Mouse (Mus musculus): ENCODE measurements around the gene Spatc1l.

Spatc1l gene

DNA sequence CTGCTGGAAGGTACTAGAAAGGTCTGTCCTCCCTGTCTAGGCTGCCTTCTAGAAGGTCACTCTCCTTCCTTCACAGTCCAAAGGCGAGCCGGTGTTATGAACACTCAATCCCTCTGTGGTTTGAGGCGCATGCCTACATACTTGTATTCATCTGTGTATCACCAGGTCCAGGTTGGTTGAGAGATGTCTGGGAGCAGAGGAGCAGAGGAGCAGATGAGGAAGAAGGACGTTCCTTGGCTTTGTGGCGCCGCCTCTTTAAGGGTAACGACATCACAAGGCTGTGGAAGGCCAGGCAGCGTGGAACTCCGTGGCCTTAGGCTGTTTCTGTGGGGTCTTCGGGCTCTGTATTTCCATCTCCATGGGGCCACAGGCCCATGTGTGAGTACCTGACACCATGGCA, at the start of gene Spatc1l:
Gene Spatc1l (plus strand): TSS at position 301 of the 400 bp plus-strand sequence.
- DNase-seq, result no peak

DNA sequence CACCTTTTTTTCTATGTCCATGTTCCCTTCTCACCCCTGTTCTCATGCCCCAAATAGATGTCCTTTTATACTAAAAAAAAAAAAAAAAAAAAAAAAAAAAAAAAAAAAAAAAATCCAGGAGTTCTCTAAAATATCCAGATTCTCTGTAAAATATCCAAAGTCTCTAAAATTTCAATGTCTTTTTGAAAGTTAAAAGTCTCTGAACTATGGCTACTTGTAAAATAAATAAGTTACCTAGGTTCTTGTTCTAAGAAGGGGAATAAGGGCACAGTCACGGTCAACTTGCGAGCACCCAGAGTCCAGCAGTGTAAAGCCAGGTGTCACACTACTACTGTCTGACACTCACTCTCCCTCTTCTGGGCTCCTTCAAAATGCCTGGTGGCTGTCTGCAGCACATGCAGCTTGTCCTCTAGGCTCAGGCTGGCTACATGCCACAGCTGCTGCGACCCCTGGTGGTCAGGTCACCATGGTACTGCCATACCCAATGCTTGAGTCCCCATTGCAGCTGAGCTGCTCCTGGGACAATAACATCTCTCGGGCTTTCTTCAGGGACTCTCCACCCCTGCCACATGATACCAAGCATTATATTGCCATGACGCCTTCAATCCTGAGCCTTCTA, 49.0 kb upstream of the Spatc1l start:
- DNase-seq, result peak; percentile 93

DNA sequence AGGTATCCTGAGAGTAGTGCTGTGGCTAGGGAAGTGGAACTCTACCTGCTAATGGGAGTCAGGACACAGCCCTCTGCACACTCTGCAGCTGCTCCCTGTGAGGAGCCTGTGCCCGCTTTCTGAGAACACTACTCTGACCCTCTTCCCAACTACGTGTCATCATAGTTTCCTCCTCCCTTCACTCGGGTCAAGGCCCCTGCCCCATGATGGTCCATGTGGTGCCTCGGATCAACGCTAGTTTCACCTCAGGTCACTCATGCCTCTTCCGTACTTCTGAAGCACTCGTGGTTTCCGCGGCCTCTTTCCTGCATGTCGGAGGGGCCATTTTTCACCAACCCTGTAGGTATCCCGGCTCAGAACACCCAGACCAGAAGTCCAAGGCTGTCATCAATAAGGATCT, 31.1 kb upstream of the Spatc1l start:
- no peak for DNase-seq

DNA sequence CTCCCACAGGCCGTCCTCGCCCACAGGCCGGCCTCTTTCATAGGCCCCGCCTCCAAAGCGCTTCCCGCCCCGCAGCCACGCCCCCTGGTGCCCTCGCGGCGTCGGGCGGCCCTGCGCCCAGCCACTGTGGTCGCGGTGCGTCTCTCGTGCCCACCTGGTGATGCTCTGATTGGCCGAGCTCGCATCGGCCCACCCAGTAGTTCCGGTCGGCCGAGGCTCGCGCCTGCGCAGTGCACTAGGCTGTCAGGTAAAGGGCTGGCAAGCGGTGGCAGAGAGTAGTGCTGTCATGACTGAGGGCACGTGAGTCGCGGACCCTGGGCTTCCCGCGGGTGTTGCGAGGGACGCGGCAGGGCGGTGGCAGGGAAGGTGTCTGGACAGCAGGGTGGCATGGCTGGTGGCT, 30.7 kb upstream of the Spatc1l start, which contains the start of gene Lss:
Gene Lss (plus strand): TSS at position 214 of the 400 bp plus-strand sequence.
- peak; percentile 95 to 98 for DNase-seq

DNA sequence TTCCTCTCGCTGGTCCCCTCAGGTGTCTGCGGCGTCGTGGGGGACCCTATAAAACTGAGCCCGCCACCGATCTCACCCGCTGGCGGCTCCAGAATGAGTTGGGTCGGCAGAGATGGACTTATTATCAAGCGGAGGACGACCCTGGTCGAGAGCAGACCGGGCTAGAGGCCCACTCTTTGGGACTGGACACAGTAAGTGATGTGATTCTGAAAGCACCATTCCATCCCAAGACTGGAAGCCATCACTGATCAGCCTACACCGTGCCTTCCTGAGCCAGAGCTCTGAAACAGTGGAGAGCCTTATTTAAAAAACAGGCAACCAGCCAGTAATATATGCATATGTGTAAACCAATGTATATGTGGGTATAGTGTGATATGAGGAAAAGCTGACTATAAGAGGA, 30.2 kb upstream of the Spatc1l start:
- DNase-seq, result no peak

DNA sequence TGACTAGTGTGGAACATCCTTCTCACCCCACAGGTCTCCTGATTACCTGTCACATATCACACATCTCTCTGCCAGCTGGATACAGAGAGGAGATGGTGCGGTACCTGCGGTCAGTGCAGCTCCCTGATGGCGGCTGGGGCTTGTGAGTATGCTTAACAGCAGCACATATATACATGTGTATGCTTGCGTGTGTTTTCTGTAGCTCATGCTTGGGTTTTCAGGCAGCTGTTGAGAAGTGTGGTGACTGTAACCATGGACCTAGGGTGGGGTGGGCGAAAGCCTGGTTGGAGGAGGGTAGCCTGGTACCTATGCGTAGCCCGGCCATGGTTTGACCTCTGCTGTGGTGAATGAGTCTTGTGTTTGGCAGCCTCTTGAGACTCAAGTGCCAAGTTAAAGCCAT, 26.5 kb upstream of the Spatc1l start:
- DNase-seq, result no peak

DNA sequence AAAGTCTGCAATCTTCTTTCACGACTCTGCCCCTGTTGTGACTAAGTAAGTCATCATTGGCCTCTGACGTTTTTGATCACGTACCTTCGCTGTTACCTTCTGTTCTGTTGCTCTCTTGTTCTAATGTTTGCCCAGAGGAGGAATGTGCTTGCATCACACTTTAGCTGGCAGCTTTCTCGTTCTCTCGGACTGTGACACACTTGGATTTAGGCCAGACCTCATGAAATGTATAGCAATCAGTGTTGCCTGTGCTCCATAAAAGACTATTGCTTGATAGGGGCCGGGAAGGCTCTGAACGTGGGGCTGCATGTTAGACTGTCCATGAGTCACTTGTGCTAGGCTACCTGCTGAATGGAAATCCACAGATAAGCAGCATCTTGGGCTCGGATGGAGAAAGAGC, 24.5 kb upstream of the Spatc1l start:
- no peak for DNase-seq

DNA sequence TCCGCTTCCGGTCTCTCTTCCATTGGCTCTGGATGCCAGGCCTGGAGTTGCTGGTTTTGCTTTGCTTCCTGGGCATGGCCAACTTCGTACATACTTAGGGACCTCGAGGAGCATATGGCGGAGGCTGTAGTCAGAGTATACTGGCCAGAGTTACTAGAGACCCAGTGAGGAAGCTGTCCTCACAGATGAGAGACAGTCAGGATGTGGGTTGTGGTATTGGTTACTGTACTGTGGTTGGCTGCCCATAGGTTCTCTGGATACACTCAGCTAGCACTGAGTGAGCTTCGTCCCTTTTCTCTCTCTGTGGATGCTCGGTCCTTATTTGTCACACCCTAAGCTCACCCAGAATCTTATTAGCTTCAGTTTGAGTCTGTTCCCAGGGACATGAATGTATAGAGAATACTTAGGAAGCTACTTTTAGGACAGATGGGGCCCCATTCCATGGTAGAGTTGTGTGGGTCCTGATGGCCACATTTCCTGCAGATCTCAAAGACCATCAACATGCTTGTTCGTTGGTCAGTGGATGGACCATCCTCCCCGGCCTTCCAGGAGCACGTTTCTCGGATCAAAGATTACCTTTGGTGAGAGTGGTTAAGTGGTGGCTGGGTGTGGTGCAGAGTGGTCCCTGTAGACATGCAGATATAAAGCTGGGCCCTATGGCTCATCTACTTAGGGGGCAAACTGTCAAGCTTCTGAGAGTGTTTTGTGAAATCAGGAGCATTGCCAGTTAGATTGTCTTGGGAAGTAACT, 20.6 kb upstream of the Spatc1l start:
- no peak for DNase-seq

DNA sequence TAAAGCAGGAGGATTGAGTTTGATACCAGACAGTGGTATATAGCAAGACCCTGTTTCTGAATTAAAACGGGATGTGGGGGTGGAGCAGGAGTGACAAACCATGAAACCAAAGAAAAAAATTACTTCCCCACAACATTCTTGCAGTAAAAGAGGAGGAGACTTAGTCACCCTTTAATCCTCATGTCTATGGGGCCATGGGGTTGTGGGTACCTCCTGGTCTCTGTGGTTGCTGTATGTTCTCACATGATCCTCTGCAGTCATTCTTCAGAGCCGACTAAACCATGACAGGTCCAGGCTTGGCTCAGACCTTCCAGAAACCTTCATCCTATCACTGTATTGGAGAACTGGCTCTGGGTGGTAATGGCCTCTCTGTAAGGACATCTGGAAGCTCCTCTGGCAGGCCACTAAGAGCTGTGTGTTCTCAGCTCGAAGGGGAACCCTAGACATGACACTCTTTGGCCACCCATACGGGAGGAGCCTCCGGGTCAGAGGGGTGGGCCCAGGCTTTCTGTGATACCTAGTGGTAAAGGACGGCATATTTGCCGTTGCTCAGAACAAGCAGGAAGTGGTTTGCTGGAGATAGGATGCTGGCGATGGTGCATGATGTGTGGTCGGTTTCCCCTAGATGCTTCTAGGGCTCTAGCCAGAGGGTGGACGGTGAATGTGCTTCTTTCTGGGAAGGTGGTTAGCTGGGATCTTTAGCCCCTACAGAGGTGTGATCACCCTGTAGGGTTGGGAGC, 19.3 kb upstream of the Spatc1l start:
- DNase-seq, result no peak

DNA sequence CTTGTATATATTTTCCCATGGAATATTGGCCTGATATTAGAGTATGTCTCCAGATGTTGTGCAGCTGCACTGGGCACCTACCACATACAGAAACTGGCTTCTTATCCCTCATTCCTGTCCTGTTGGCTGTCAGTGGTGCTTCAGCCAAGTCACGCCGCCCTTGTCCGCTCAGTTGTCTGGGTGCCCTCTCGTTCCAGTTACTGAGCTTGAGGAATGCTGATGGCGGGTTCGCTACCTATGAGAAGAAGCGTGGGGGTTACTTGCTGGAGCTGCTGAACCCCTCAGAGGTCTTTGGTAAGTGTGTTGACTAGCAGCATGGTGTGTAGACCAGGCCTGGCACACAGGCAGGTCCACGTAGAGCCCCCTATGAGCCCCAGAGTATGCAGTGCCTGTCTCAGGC, 15.5 kb upstream of the Spatc1l start:
- peak; percentile 24 to 50 for DNase-seq

DNA sequence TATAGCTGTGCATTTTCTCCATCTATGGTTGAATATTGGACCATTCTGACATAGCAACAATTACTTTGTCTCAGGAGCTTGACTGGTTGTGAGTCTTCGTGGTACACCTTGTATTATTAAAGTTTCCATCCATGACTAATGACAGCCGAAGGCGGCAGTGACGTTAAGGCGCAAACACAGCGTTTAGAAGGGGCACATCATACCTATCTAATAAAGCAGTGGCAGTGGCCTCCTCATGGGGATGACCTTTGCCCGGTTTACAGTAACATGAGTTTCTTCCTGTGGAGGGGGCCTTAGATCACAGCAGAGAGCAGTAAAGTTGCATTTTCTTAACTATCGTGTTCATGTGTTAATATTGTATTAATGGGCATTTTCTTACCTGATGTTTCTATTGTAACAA, 13.9 kb upstream of the Spatc1l start:
- DNase-seq, result no peak

DNA sequence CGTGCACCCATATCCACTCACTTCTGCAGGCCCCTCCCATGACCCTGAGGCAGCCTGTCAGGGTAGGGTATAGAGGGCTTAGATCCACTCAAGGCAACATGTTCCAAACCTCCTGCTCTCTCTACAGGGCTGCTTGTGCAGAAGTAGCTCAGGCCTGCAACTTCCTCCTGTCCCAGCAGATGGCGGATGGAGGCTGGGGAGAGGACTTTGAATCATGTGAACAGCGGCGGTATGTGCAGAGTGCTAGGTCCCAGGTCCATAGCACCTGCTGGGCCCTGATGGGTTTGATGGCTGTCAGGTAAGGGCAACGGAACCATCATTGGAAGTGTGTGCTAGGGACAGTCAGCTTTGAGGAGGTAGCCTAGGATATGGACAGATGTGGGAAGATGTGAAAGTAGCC, 11.6 kb upstream of the Spatc1l start:
- peak; percentile 41 for DNase-seq

DNA sequence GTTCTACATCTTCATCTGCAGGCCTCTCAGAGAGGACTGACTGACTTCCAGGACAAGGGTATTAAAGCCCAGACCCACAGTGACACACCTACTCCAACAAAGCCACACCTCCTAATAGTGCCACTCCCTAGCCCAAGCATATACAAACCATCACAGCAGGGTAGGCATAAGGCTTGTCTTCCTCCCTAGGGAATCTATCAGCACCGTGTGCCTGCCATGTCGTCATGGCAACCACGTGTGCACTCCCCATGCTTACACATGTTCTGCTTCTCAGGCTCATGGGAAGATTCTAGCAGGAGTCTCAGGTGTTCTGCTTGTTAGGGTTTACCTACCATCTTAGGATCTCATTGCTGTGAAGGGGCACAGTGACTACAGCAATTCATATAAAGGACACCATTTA, 10.5 kb upstream of the Spatc1l start:
- no peak for DNase-seq

DNA sequence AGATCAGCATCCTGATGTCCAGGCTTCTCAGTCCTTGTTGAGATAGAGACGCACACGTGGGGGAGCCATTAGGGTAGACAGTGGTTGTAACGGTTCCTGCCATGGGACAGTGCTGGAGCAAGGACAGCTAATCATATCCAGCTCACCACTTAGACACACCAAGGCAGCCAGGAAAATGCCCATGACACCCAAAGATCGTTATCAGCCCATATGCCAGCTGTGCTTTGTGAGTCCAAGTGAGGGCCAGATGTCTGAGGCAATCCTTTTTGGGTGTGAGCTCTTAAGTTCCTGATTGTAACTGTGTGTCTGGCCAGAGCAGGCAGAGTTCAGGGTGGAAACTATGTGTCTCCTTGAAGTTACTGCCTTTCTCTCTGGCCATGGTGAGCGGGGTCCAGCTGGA, 8.0 kb upstream of the Spatc1l start:
- DNase-seq, result no peak

DNA sequence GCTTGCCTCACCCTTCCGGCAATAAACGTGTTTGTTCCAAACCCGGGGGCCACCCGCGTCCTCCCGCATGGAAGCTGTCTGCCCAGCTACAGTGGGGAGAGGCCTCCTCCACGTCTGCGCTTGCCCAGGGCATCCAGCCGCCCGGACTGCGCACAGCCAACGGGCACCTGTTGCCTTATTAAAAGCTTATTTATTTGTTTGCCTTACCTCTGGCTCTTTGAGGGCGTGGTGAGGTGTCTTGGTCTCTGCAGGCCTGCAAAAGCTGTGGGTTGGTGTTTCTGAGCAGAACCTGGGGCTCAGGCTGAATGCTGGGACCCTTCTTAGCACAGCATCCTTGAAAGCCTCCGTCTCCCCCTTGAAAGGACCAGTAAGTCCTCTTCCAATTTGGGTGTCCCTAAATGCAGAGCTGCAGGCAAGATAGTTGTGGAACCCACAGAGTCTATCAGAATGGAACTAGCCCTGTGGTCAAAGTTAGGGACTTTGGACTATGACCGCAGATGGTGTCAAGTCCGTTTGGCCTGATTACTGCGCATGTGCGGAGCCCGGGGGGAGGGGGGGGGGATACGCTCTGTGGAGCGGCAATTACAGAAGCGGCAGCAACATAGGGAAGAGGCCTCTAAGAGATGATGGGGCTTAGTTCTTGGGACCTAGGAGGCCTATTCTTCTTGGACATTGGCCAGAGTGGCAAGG, 8.1 kb downstream of the Spatc1l start:
- no peak for DNase-seq

DNA sequence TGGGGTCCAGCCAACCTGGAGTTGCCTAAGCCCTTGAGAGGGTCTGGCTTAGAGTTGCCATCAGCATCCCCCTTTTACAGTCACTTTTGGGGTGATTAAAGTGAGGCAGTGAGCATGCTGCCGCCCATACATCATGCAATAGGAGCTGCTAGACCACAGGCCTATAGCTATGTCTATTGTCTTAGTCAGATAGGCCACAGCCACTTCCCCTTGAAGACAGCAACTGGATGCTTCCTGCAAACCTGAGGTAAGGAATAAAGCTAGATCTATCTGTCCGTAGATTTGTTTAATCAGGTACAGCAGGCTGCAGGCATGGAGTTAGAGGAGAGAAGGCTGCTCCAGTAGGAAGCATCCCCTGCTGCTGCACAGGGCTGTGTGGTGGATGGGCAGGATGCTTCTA, 9.0 kb downstream of the Spatc1l start:
- no peak for DNase-seq

DNA sequence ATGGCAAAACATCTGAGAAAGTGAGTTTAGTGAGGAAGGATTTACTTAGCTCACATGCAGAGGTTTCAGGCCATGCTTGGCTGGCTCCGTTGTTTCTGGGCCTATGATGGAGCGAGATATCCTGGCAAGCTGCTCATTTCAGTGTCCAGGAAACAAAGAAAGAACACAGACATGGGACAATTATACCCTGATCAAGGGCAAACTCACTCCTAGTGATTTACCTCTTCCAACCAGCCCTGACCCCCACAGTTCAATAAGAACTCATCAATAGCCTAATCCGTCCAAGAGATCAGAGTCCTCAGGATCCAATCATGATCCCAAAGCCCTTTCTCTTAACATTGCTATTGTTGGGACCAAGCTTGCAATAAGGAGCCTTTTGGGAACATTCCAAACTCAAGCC, 10.1 kb downstream of the Spatc1l start:
- DNase-seq, result no peak

DNA sequence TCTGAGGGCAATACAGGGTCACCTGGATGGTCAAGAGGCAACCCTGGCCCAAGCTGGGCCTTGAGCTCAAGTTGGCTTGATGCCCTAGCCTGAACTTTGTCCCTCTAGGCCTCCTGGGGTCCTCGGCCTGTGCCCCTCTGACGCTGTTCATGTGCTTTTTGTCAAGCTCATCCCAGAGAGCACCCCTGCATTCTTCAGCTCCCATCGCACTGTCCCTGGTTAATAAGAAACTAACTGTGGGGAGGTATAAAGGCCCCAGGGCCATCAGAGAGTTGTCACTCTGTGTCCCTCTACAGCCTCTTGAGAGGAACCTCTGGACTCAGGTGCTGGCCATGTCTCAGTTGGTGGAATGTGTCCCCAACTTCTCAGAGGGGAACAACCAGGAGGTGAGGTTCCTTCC, 13.3 kb downstream of the Spatc1l start, which contains the start of gene Ftcd:
Gene Ftcd (plus strand): TSS at position 275 of the 400 bp plus-strand sequence.
- DNase-seq, result peak in 1 of 2 experiments; percentile 17

DNA sequence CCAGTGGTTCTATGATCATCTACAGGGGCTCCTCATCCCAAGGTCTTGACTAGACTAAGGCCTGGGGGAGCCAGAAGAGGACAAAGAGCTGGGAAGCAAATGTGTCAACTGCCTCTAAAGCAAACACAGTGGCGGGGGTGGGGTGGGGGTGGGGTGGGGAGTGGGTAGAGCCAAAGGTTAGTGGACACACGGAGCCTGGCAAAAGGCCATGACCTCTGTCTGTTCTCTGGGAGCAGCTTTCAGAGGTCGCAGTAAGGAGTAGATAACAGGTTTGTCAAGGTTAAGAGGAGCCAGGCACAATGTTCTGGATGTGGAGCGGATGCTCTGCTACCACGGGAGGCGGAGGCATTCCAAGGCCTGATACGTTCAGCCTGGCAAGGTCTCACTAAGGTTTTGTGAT, 14.8 kb downstream of the Spatc1l start:
- DNase-seq, result no peak

DNA sequence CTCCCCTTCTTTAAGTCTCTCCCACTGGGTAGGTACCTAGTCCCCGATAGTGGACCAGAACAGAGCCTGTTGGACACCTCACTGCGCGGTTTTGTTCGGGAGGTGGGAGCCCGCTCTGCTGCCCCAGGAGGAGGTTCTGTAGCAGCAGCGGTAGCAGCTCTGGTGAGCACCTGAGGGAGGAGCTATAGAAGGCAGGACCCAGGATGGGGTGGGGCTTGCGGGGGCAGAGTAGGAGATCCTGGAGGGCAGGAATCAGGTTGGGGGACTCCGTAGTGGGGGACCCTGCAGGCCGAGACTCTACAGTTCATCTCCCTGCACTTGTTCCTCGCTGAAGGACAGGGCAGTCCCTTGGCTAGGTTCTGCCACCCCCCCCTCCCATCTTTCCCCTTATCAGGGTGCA, 22.1 kb downstream of the Spatc1l start:
- DNase-seq, result no peak

DNA sequence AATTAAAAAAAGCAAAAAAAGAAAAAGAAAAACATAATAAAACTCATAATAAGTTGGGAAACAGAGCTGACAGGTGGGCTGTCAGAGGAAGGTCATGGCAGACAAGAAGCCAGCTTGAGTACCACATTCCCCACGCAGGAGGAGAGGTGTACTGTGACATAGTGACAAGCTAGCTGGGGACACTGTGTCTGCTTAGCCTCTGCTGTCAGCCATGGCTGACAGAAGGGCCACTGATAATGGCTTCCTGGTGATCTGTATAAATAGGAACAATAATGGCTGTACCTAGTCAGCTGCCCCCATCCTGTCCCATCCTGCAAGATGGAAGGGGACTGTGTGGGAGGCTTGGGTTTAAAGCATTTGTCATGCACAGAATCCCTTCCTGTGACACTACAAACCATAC, 24.1 kb downstream of the Spatc1l start:
- DNase-seq, result no peak

DNA sequence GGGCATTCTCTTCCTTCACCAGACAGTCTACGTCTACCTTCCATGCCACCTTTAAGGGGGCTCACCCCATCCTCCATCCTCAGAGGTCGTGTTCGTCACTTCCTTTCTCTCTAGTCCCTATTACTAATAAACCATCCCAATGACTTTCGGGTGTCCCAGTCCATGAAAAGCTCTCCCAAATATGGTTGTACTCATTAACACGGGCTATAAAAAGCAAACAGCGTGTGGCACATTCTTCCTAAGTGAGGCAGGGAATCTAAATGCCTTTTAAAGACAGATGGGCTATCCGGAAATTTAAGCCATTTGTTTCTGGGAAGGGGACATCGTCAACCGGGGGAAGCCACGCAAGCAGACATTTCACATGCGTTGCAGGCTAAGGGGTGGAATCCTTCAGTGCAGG, 28.1 kb downstream of the Spatc1l start:
- no peak for DNase-seq

DNA sequence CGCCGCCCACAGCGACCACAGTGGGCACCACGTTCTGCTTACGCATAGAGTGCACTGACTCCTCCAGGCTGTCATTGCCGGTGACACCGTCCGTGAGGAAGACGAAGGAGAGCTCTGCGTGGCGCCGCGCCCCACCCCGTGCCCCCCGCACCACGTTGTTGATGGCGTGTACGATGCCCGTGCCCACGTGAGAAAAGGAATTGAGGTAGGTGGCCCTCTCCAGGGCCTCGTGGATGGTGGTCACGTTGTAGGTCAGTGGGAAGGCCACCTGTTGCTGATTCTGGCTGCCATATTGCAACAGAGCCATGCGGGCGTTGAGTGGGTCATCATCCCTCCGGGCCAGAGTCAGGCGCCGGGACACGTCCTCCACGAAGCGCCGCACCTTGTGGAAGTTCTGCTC, 34.3 kb downstream of the Spatc1l start:
- DNase-seq, result no peak
